Mouse (Mus musculus): Measurements from ENCODE around the gene Ncoa1. TPM values are rescaled to one million over a fixed set of nuclear protein-coding genes. Genes with fewer than 3 reads are reported as not detected.

The Ncoa1 gene
- total and polyA plus RNA-seq, 3 experiments: 36.0 to 65.0 (median 45.0) TPM

- no peak for TF ChIP-seq TAL1 (IDR thresholded peaks at IDR 0.05; ENCODE audit: low read length)
- no peak for TF ChIP-seq ZC3H11A (IDR thresholded peaks at IDR 0.05; ENCODE audit: low read depth, low read length)
- TF ChIP-seq MAFK (IDR thresholded peaks at IDR 0.05; ENCODE audit: borderline replicate concordance, low read depth, low read length): no peak
- TF ChIP-seq EP300 (IDR thresholded peaks at IDR 0.05; ENCODE audit: low read depth in 1 of 2, low read length in 2 of 2): no peak
- no peak for TF ChIP-seq NRF1 (IDR thresholded peaks at IDR 0.05; ENCODE audit: insufficient read depth, low read depth, low read length, poor library complexity, severe bottlenecking)
- no peak for TF ChIP-seq USF1 (IDR thresholded peaks at IDR 0.05; ENCODE audit: low read depth, low read length)
- TF ChIP-seq JUND (IDR thresholded peaks at IDR 0.05; ENCODE audit: low read depth, low read length): no peak
- no peak for TF ChIP-seq ETS1 (IDR thresholded peaks at IDR 0.05; ENCODE audit: low read depth, low read length)
- TF ChIP-seq SIN3A (IDR thresholded peaks at IDR 0.05; ENCODE audit: low read length): no peak
- no peak for TF ChIP-seq GATA1 (IDR thresholded peaks at IDR 0.05; ENCODE audit: low read depth, low read length)
- no peak for TF ChIP-seq SMC3 (IDR thresholded peaks at IDR 0.05; ENCODE audit: low read depth, low read length)
- TF ChIP-seq CHD1 (IDR thresholded peaks at IDR 0.05; ENCODE audit: low read depth, low read length): no peak
- no peak for TF ChIP-seq POLR2AphosphoS5 (IDR thresholded peaks at IDR 0.05; ENCODE audit: borderline replicate concordance, low read depth, low read length)
- TF ChIP-seq MAZ (IDR thresholded peaks at IDR 0.05; ENCODE audit: low read depth, low read length): no peak
- TF ChIP-seq KAT2A (conservative IDR thresholded peaks at IDR 0.05; ENCODE audit: low read depth, low read length): no peak
- TF ChIP-seq POLR2A (IDR thresholded peaks at IDR 0.05; ENCODE audit: control insufficient read depth in 1 of 2, insufficient read depth in 1 of 2, low read depth in 1 of 2, low read length in 2 of 2, poor library complexity in 1 of 2): no peak
- DNase-seq (ENCODE audit: low read depth, low spot score): no peak
- no peak overlapping the region for H3K27ac ChIP-seq (ENCODE audit: control insufficient read depth, low read depth, low read length)
- peaks cover 3 to 19% of the 10 kb centered on the region in 2 experiments for H3K36me3 ChIP-seq (ENCODE audit: control insufficient read depth in 1 of 2, insufficient read depth in 2 of 2, low read length in 2 of 2)
- no peak overlapping the region for H3K4me3 ChIP-seq (ENCODE audit: control insufficient read depth in 1 of 2, insufficient read depth in 1 of 2, low read depth in 2 of 2, low read length in 2 of 2)
- no peaks in the 10 kb centered on the region for H3K9me3 ChIP-seq (replicated peaks; ENCODE audit: insufficient read depth, low read length)
- H3K4me1 ChIP-seq (ENCODE audit: control insufficient read depth in 1 of 2, insufficient read depth in 2 of 2, low read length in 2 of 2): peaks cover 4 to 10% of the 10 kb centered on the region in 2 experiments
- H3K27me3 ChIP-seq (ENCODE audit: control insufficient read depth in 1 of 2, insufficient read depth in 2 of 2, low read length in 2 of 2): no peaks in the 10 kb centered on the region
- H3K79me2 ChIP-seq (ENCODE audit: control insufficient read depth, insufficient read depth, low read length, poor library complexity): peaks cover 30% of the 10 kb centered on the region
- H3K9ac ChIP-seq (ENCODE audit: control insufficient read depth, low read depth, low read length, poor library complexity, severe bottlenecking): no peak overlapping the region
These were observed 85.7 kb downstream of the Ncoa1 start for GRCm38 (mm10) chr12:4391256-4391655.

- H3K27me3 ChIP-seq (ENCODE audit: control insufficient read depth in 1 of 2, insufficient read depth in 2 of 2, low read length in 2 of 2): no peaks in the 10 kb centered on the region
- peaks cover 32% of the 10 kb centered on the region for H3K79me2 ChIP-seq (ENCODE audit: control insufficient read depth, insufficient read depth, low read length, poor library complexity)
These were observed 86.3 kb downstream of the Ncoa1 start for GRCm38 (mm10) chr12:4390721-4391120.

More at GRCm38 (mm10) chr12:4390721-4391120, 86.3 kb downstream of the Ncoa1 start:
- Histone ChIP-seq H3K27ac (ENCODE audit: control insufficient read depth, low read depth, low read length) (no peak overlapping the region), H3K4me1 (ENCODE audit: control insufficient read depth in 1 of 2, insufficient read depth in 2 of 2, low read length in 2 of 2) (peaks cover 4 to 9% of the 10 kb centered on the region in 2 experiments), H3K4me3 (ENCODE audit: control insufficient read depth in 1 of 2, insufficient read depth in 1 of 2, low read depth in 2 of 2, low read length in 2 of 2) (no peak overlapping the region), H3K9me3 (replicated peaks; ENCODE audit: insufficient read depth, low read length) (no peaks in the 10 kb centered on the region), H3K9ac (ENCODE audit: control insufficient read depth, low read depth, low read length, poor library complexity, severe bottlenecking) (no peak overlapping the region), H3K36me3 (ENCODE audit: control insufficient read depth in 1 of 2, insufficient read depth in 2 of 2, low read length in 2 of 2) (peaks cover 3 to 20% of the 10 kb centered on the region in 2 experiments)
- 0 out of 2 replicates have a peak, but pooled peaks have one; percentile 12 for TF ChIP-seq POLR2AphosphoS2 (IDR thresholded peaks at IDR 0.05; ENCODE audit: low read length)
- no peak for TF ChIP-seq TCF12 (IDR thresholded peaks at IDR 0.05; ENCODE audit: low read depth, low read length)
- no peak for DNase-seq (ENCODE audit: low read depth, low spot score)

All from MEL (cell line).